Mouse (Mus musculus): ENCODE results near the gene Maml1.

DNA sequence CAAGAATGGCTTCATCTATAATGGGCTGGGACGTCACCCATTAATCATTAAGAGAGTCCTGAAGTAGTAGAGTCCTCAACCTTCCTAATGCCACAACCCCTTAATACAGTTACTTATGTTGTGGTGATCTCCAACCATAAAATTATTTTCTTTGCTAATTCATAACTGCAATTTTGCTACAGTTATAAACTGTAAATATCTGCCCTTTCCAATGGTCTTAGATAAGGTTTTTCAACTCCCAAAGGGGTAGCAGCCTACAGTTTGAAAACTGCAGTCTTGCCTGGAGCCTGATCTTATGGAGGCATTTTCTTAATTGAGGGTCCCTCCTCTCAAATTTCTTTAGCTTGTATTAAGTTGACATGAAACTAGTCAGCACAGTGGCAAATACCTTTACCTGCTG lies 37.3 kb upstream of the Maml1 start:
- TF ChIP-seq CTCF (conservative IDR thresholded peaks at IDR 0.05; ENCODE audit: low read length) (no peak), NANOG (IDR thresholded peaks at IDR 0.05; ENCODE audit: borderline replicate concordance, low read length) (no peak)

Data from E14TG2a.4 (cell line).